Mouse (Mus musculus): ENCODE results near the gene Dnal4.

GRCm38 (mm10) chr15:79734311-79734710, 43.3 kb downstream of the Dnal4 start:
- no peak for TF ChIP-seq CTCF (IDR thresholded peaks at IDR 0.05; ENCODE audit: control insufficient read depth, insufficient read depth, insufficient read length)
- no peak for TF ChIP-seq CEBPB (IDR thresholded peaks at IDR 0.05; ENCODE audit: low read depth)
- TF ChIP-seq FOSL1 (IDR thresholded peaks at IDR 0.05; ENCODE audit: insufficient read depth, low read length, poor library complexity, severe bottlenecking), result no peak
- no peak for TF ChIP-seq MAX (IDR thresholded peaks at IDR 0.05)
- no peak for TF ChIP-seq USF1 (IDR thresholded peaks at IDR 0.05; ENCODE audit: low read depth)
- no peak for TF ChIP-seq MYOD1 (IDR thresholded peaks at IDR 0.05; ENCODE audit: control insufficient read depth, insufficient read length, low read depth)
- TF ChIP-seq MYOG (IDR thresholded peaks at IDR 0.05; ENCODE audit: control insufficient read depth, extremely low read depth, insufficient read length), result no peak

Data from C2C12 (cell line).